Comparison of ENCODE assay signal across 8 mouse cellular contexts in the genomic region with DNA sequence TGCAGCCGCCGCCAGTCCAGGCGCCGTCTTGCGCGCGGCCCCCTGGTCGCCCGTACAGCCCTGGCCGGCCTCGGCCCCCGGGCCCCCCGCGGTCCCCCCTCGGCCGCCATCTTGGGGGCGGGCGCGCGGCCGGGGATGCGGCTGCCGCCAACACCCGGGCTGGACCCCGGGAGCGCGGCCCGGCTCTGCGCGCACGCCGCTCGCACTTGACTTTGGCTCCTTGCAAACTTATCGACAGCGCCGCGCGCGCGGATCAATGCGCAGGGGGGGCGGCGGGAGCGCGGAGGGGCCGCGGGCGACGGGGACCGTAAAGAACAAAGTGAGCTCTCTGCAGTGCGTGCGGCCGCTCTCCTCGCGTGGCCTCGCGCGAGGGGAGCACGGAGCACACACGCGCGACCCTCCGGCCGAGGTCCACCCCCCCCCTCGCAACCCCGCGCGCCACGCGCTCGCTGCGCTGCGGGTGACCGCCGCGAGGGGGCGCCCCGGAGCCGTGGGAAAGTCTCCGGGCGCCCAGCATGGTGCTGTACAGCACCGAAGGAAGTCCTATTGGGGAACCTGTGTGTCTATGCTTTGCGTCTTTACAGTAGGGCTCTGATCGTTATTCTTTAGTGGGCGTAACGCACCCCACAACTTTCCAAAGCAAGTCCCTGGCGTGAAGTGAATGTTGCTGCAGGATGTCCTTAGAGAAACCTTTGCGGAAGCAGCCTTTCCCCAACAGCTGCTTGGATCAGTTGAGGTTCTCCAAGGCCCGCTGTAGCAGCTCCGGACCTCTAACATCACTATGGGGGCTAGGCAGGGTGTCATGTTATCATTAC. TPM values are rescaled to one million over a fixed set of nuclear protein-coding genes. Genes with fewer than 3 reads are reported as not detected.
DNase-seq lines count a peak whose midpoint lies in the region; ATAC-seq lines count a peak whose summit lies in the region.

A gene (minus strand): TSS at position 86 of the 815 bp plus-strand sequence.

- H3K4me2 ChIP-seq in limb, embryonic 11.5 days (ENCODE audit: low read depth, severe bottlenecking), result peak within 1 kb of the TSS; percentile 53
- H3K4me2 ChIP-seq in midbrain, embryonic 11.5 days, result peak within 1 kb of the TSS; percentile 91

- DNase-seq in adrenal gland, postnatal 4 days (ENCODE audit: low spot score in 2 of 2), result peak; percentile 54 to 58
- DNase-seq in embryo, embryonic 9.5 days (ENCODE audit: extremely low spot score), result peak; percentile 83
- peak; percentile 65 to 82 for DNase-seq in heart, adult 18-20 months
- DNase-seq in kidney, adult 18-20 months, result peak; percentile 79
- DNase-seq in limb, embryonic 11.5 days (ENCODE audit: low spot score), result peak; percentile 86
- DNase-seq in midbrain, embryonic 11.5 days (ENCODE audit: low spot score, missing footprints), result peak; percentile 98
- peak; percentile 13 for DNase-seq in skeletal muscle tissue, adult 2 months (ENCODE audit: low read depth, low spot score)

- peak within 1 kb of the TSS; percentile 74 for H3K9ac ChIP-seq in limb, embryonic 11.5 days (ENCODE audit: low read length)
- peak within 1 kb of the TSS; percentile 91 for H3K9ac ChIP-seq in midbrain, embryonic 11.5 days (ENCODE audit: low read length)

- peak within 1 kb of the TSS; percentile 66 for H3K4me3 ChIP-seq in limb, embryonic 11.5 days (ENCODE audit: low read depth, low read length)
- peak within 1 kb of the TSS; percentile 83 for H3K4me3 ChIP-seq in midbrain, embryonic 11.5 days (ENCODE audit: low read depth, low read length)

- H3K27ac ChIP-seq in limb, embryonic 11.5 days (replicated peaks; ENCODE audit: low read depth, low read length), result no peak within 1 kb of the TSS
- peak within 1 kb of the TSS; percentile 72 for H3K27ac ChIP-seq in midbrain, embryonic 11.5 days (ENCODE audit: low read depth, low read length)

- peaks cover 39% of the 10 kb centered on the region for H3K27me3 ChIP-seq in limb, embryonic 11.5 days (ENCODE audit: control insufficient read depth, insufficient read depth, low read length)
- H3K27me3 ChIP-seq in midbrain, embryonic 11.5 days (ENCODE audit: control insufficient read depth, insufficient read depth, low read length), result peaks cover 4% of the 10 kb centered on the region; the same call in 1 of the 2 replicates

- no peaks in the 10 kb centered on the region for H3K36me3 ChIP-seq in limb, embryonic 11.5 days (ENCODE audit: control insufficient read depth, insufficient read depth, low read length)
- H3K36me3 ChIP-seq in midbrain, embryonic 11.5 days (ENCODE audit: control insufficient read depth, insufficient read depth, low read length), result no peaks in the 10 kb centered on the region

- H3K4me1 ChIP-seq in limb, embryonic 11.5 days (ENCODE audit: control insufficient read depth, insufficient read depth, low read length), result peaks cover 17% of the 10 kb centered on the region
- H3K4me1 ChIP-seq in midbrain, embryonic 11.5 days (ENCODE audit: control insufficient read depth, insufficient read depth, low read length), result peaks cover 53% of the 10 kb centered on the region

- WGBS in limb, embryonic 11.5 days, result under 1% methylated on average over 84 of the region's 90 CpGs
- WGBS in midbrain, embryonic 11.5 days, result 1% methylated on average over 57 of the region's 90 CpGs

- H3K9me3 ChIP-seq in limb, embryonic 11.5 days (ENCODE audit: control insufficient read depth, low read length), result no peaks in the 10 kb centered on the region
- H3K9me3 ChIP-seq in midbrain, embryonic 11.5 days (ENCODE audit: control insufficient read depth, low read length), result no peaks in the 10 kb centered on the region

- peak; percentile 77 for ATAC-seq in limb, embryonic 11.5 days (ENCODE audit: insufficient number of reproducible peaks, low FRiP score, low TSS enrichment, low read depth)
- peak; percentile 85 for ATAC-seq in midbrain, embryonic 11.5 days (ENCODE audit: low FRiP score)
- ATAC-seq in erythroid progenitor cell, adult 5-6 weeks (replicated peaks; ENCODE audit: low FRiP score, poor library complexity, severe bottlenecking), result no peak

RNA-seq across cellular contexts. Expression of the gene that starts here (rescaled TPM):
- 10 to 100 TPM; 37.5 to 37.8 TPM for total RNA-seq in adrenal gland, postnatal 4 days (2021)
- total RNA-seq in heart, adult 18-20 months (2021), result 10 to 100 TPM; 19.3 to 19.4 TPM
- 3.0 and 3.7 TPM in 2 replicates for polyA plus RNA-seq in limb, embryonic 11.5 days (2014; fragmentation: Nextera tagmentation; extraction: Ambion mirVana)
- 11.1 and 12.6 TPM in 2 replicates for polyA plus RNA-seq in midbrain, embryonic 11.5 days (2014; fragmentation: Nextera tagmentation; extraction: Ambion mirVana)
- not detected in 2 replicates for total RNA-seq in erythroid progenitor cell, adult 5-6 weeks (2015; ENCODE audit: low replicate concordance)
- total RNA-seq in erythroid progenitor cell, adult 5-6 weeks (2017; ENCODE audit: low replicate concordance), result not detected in 2 replicates

Comparison
In these comparisons a context has a peak if more than half of its experiments do, and no peak if none do; other contexts are left out.
1. RNA of the gene that starts here (total RNA-seq): 37.5 to 37.8 TPM in adrenal gland, postnatal 4 days and 19.3 to 19.4 TPM in heart, adult 18-20 months; not detected in erythroid progenitor cell, adult 5-6 weeks; every median in the first group is over 10 times any median in the second.
2. DNase-seq: peak in every context shown above with its lines; median percentile 98 in midbrain, embryonic 11.5 days; 86 in limb, embryonic 11.5 days; 83 in embryo, embryonic 9.5 days; 79 in kidney, adult 18-20 months; 74 in heart, adult 18-20 months; 56 in adrenal gland, postnatal 4 days; 13 in skeletal muscle tissue, adult 2 months.